Mouse (Mus musculus): ENCODE data around the gene Srrm2.

- no peak for TF ChIP-seq HCFC1 (IDR thresholded peaks at IDR 0.05; ENCODE audit: borderline replicate concordance, insufficient read depth, low read length)
- no peak for TF ChIP-seq ZNF384 (IDR thresholded peaks at IDR 0.05; ENCODE audit: low read depth, low read length)
Measured at GRCm38 (mm10) chr17:23823614-23824013, 33.3 kb downstream of the Srrm2 start.
